19 mouse cellular contexts compared by ENCODE assay signal in the genomic region with DNA sequence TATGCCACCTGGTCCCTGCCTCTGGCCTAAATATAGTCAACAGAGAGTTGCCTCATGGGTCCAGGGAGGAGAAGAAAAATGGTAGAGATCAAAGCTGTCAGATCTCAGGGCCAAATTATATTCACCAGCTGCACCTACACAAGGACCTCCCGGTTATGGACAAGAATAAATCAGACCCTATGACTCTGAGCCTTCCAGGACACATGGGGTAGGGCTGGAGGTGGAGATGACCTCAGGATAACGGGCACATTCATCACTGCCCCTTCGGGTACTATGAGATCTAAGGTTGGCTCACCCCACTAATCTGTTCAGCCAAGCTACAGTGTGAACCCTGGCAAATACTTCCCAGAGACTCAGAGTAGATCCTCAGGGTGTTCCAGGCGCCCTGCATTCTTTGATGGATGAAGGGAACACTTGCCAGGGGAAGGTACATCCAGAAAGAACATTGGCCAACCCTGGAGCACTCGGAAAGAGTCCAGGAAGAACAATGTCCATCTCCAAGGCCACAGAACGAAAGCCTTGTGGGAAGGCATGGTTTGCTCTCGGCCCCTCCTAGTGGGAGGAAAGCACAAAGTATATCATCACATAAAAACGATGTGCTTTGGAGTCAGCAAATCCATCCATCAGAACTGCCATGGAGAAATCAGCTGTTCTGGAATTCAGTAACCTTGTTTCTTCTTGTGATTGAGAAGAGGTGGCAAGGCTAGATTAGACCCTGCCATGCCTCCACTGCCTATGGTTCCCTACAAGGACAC.
DNase-seq lines count a peak whose midpoint lies in the region; ATAC-seq lines count a peak whose summit lies in the region.
"Had no signal": no experiment of that assay in that cellular context is flagged by ENCODE, and none has a peak within 500 bp of the region (broad histone marks: within the 10 kb centered on the region; RNA-seq: fewer than 3 reads in every experiment).

No protein-coding gene starts in this region.

- no peak overlapping the region for H3K4me2 ChIP-seq in hindbrain, embryonic 15.5 days
- no peak overlapping the region for H3K4me2 ChIP-seq in hindbrain, embryonic 13.5 days
- H3K4me2 ChIP-seq: forebrain, embryonic 13.5 days; heart, embryonic 13.5 days; hindbrain, embryonic 12.5 days had no signal

- ATAC-seq in hindbrain, embryonic 15.5 days (ENCODE audit: low FRiP score, low read depth) = 0 out of 2 replicates have a peak, but pooled peaks have one; percentile 8
- ATAC-seq in hindbrain, embryonic 13.5 days (ENCODE audit: low FRiP score) = no peak
- no peak for ATAC-seq in granulocyte monocyte progenitor cell, adult 5-6 weeks (replicated peaks; ENCODE audit: poor library complexity, severe bottlenecking)
- ATAC-seq: activated CD4-positive, CD25-positive, alpha-beta regulatory T cell, adult 4 months; forebrain, embryonic 13.5 days; forebrain, postnatal 0 days; Patski had no signal

- H3K36me3 ChIP-seq in hindbrain, embryonic 15.5 days = no peaks in the 10 kb centered on the region
- H3K36me3 ChIP-seq in hindbrain, embryonic 13.5 days = no peaks in the 10 kb centered on the region
- H3K36me3 ChIP-seq: embryonic facial prominence, embryonic 10.5 days; heart, embryonic 13.5 days; hindbrain, embryonic 12.5 days had no signal

- no peak overlapping the region for H3K4me3 ChIP-seq in hindbrain, embryonic 15.5 days
- H3K4me3 ChIP-seq in hindbrain, embryonic 13.5 days = no peak overlapping the region
- H3K4me3 ChIP-seq: embryonic facial prominence, embryonic 10.5 days; forebrain, embryonic 13.5 days; heart, embryonic 13.5 days; hindbrain, embryonic 12.5 days had no signal

- H3K27me3 ChIP-seq in hindbrain, embryonic 15.5 days = no peaks in the 10 kb centered on the region
- no peaks in the 10 kb centered on the region for H3K27me3 ChIP-seq in hindbrain, embryonic 13.5 days
- H3K27me3 ChIP-seq: CH12.LX; forebrain, embryonic 13.5 days; heart, embryonic 13.5 days; hindbrain, embryonic 12.5 days had no signal

- H3K9me3 ChIP-seq in hindbrain, embryonic 15.5 days = no peaks in the 10 kb centered on the region
- H3K9me3 ChIP-seq in hindbrain, embryonic 13.5 days = no peaks in the 10 kb centered on the region
- H3K9me3 ChIP-seq: embryonic facial prominence, embryonic 10.5 days; forebrain, embryonic 13.5 days; heart, embryonic 13.5 days; hindbrain, embryonic 12.5 days had no signal

- H3K9ac ChIP-seq in hindbrain, embryonic 15.5 days = no peak overlapping the region
- H3K9ac ChIP-seq in hindbrain, embryonic 13.5 days = no peak overlapping the region
- H3K9ac ChIP-seq: forebrain, embryonic 13.5 days; forebrain, postnatal 0 days; heart, embryonic 13.5 days; hindbrain, embryonic 12.5 days had no signal

- DNase-seq in testis, postnatal 14 days (ENCODE audit: low spot score) = peak; percentile 4
- no peak for DNase-seq in testis, postnatal 10 days (ENCODE audit: low spot score)
- peak; percentile 61 for DNase-seq in adrenal gland, postnatal 14 days
- DNase-seq in kidney, adult 18-20 months = no peak
- DNase-seq: cerebellum, adult 9-11 months; forebrain, postnatal 0 days; gastrocnemius, postnatal 14 days; heart, postnatal 4 days; kidney, adult 11 months had no signal

- H3K4me1 ChIP-seq in hindbrain, embryonic 15.5 days (replicated peaks) = no peaks in the 10 kb centered on the region
- H3K4me1 ChIP-seq in hindbrain, embryonic 13.5 days (replicated peaks) = no peaks in the 10 kb centered on the region
- H3K4me1 ChIP-seq: embryonic facial prominence, embryonic 10.5 days; forebrain, embryonic 13.5 days; heart, embryonic 13.5 days; hindbrain, embryonic 12.5 days had no signal

- H3K27ac ChIP-seq in hindbrain, embryonic 15.5 days (replicated peaks) = no peak overlapping the region
- H3K27ac ChIP-seq in hindbrain, embryonic 13.5 days = no peak overlapping the region
- H3K27ac ChIP-seq: embryonic facial prominence, embryonic 10.5 days; forebrain, embryonic 13.5 days; heart, embryonic 13.5 days; hindbrain, embryonic 12.5 days had no signal

- 84% methylated on average over 8 of the region's 8 CpGs for WGBS in hindbrain, embryonic 15.5 days
- WGBS in hindbrain, embryonic 13.5 days = 84% methylated on average over 8 of the region's 8 CpGs

Comparison
In these comparisons a context has a peak if more than half of its experiments do, and no peak if none do; other contexts are left out.
1. DNase-seq: peak in testis, postnatal 14 days (single experiment) and adrenal gland, postnatal 14 days (single experiment); none in testis, postnatal 10 days (single experiment) and kidney, adult 18-20 months (single experiment).